In genomic region chr4:46442501-46442900, GRCm38 (mm10) we compare ENCODE assay signal across 23 mouse cellular contexts. TPM values are rescaled to one million over a fixed set of nuclear protein-coding genes. Genes with fewer than 3 reads are reported as not detected.
DNase-seq lines count a peak whose midpoint lies in the region; ATAC-seq lines count a peak whose summit lies in the region.
"Had no signal": no experiment of that assay in that cellular context is flagged by ENCODE, and none has a peak within 500 bp of the region (broad histone marks: within the 10 kb centered on the region; RNA-seq: fewer than 3 reads in every experiment).

No protein-coding gene starts in this region.

- H3K9ac ChIP-seq in heart, embryonic 11.5 days (ENCODE audit: low read depth, low read length) = no peak overlapping the region
- H3K9ac ChIP-seq: embryonic facial prominence, embryonic 13.5 days had no signal

- peak; percentile 33 for DNase-seq in urinary bladder, postnatal 14 days (ENCODE audit: low spot score)
- no peak for DNase-seq in urinary bladder, postnatal 10 days (ENCODE audit: low spot score)
- peak; percentile 36 for DNase-seq in thymus, postnatal 25 days
- no peak for DNase-seq in adrenal gland, postnatal 36 days
- DNase-seq in MN1 (ENCODE audit: low spot score) = no peak
- DNase-seq: adrenal gland, postnatal 14 days; cerebellum, adult 2 months; gastrocnemius, postnatal 14 days; heart, postnatal 14 days; kidney, adult 2 months; kidney, postnatal 36 days; right cerebral cortex, postnatal 4 days had no signal

- no peak overlapping the region for H3K4me3 ChIP-seq in heart, embryonic 11.5 days (ENCODE audit: low read depth, low read length)
- H3K4me3 ChIP-seq: embryonic facial prominence, embryonic 13.5 days; heart, embryonic 10.5 days had no signal

- H3K27me3 ChIP-seq in heart, embryonic 11.5 days (ENCODE audit: control insufficient read depth, insufficient read depth, low read length) = no peaks in the 10 kb centered on the region
- H3K27me3 ChIP-seq: embryonic facial prominence, embryonic 13.5 days had no signal

- H3K4me2 ChIP-seq in heart, embryonic 11.5 days = no peak overlapping the region
- H3K4me2 ChIP-seq: embryonic facial prominence, embryonic 13.5 days had no signal

- WGBS in heart, embryonic 11.5 days (ENCODE audit: insufficient replicate concordance) = 73% methylated on average over 4 of the region's 4 CpGs

- peak; percentile 91 for ATAC-seq in activated CD4-positive, CD25-positive, alpha-beta regulatory T cell, adult 4 months
- peak; percentile 91 for ATAC-seq in megakaryocyte progenitor cell, adult 5-6 weeks (replicated peaks; ENCODE audit: poor library complexity)
- no peak for ATAC-seq in heart, embryonic 11.5 days (replicated peaks; ENCODE audit: insufficient number of reproducible peaks, low FRiP score, low TSS enrichment)
- ATAC-seq: hindbrain, embryonic 16.5 days; lung, postnatal 0 days had no signal

- no peaks in the 10 kb centered on the region for H3K36me3 ChIP-seq in heart, embryonic 11.5 days (ENCODE audit: control insufficient read depth, insufficient read depth, low read length)
- H3K36me3 ChIP-seq: embryonic facial prominence, embryonic 13.5 days; heart, embryonic 10.5 days had no signal

- no peak overlapping the region for H3K27ac ChIP-seq in heart, embryonic 11.5 days (ENCODE audit: low read depth, low read length)
- H3K27ac ChIP-seq: embryonic facial prominence, embryonic 13.5 days; heart, embryonic 10.5 days had no signal

- H3K4me1 ChIP-seq in heart, embryonic 11.5 days (ENCODE audit: control insufficient read depth, insufficient read depth, low read length) = no peaks in the 10 kb centered on the region

- H3K9me3 ChIP-seq in heart, embryonic 11.5 days (replicated peaks; ENCODE audit: control insufficient read depth, low read length) = no peaks in the 10 kb centered on the region
- H3K9me3 ChIP-seq: embryonic facial prominence, embryonic 13.5 days; heart, embryonic 10.5 days had no signal

RNA-seq across cellular contexts. Expression of gene Anp32b, which starts 8.2 kb away (rescaled TPM):
- 10 to 100 TPM; 55.1 to 55.3 TPM for polyA plus RNA-seq in activated CD4-positive, CD25-positive, alpha-beta regulatory T cell, adult 4 months (2017; shearing (Covaris generic))
- 743 and 817 TPM in 2 replicates for total RNA-seq in megakaryocyte progenitor cell, adult 5-6 weeks (2015)
- 148 and 191 TPM in 2 replicates for total RNA-seq in megakaryocyte progenitor cell, adult 5-6 weeks (2017)
- total RNA-seq in adrenal gland, postnatal 36 days (2021) = 100 to 1,000 TPM; 128 to 134 TPM
- polyA plus RNA-seq in heart, embryonic 11.5 days (2014; fragmentation: Nextera tagmentation; extraction: Ambion mirVana) = 213 and 243 TPM in 2 replicates

RNA-seq across cellular contexts. Expression of gene Hemgn, which starts 29.2 kb away (rescaled TPM):
- 1 to 10 TPM in 1 of 2 experiments, under 1 TPM in 1; 0.93 to 2.7 TPM for polyA plus RNA-seq in activated CD4-positive, CD25-positive, alpha-beta regulatory T cell, adult 4 months (2017; shearing (Covaris generic))
- total RNA-seq in megakaryocyte progenitor cell, adult 5-6 weeks (2015) = 11.7 and 25.5 TPM in 2 replicates
- total RNA-seq in megakaryocyte progenitor cell, adult 5-6 weeks (2017) = 9.6 and 20.6 TPM in 2 replicates
- under 1 TPM in 1 of 2 experiments, not detected in 1; 0.17 TPM for total RNA-seq in adrenal gland, postnatal 36 days (2021)
- 64.3 and 76.3 TPM in 2 replicates for polyA plus RNA-seq in heart, embryonic 11.5 days (2014; fragmentation: Nextera tagmentation; extraction: Ambion mirVana)
- total RNA-seq: gastrocnemius, postnatal 14 days; layer of hippocampus, postnatal 25 days; left cerebral cortex, postnatal 25 days; liver, adult 2 months had no signal
- polyA plus RNA-seq: C2C12; liver, adult 2 months had no signal

RNA-seq across cellular contexts. Expression of gene Nans, which starts 46.5 kb away (rescaled TPM):
- polyA plus RNA-seq in activated CD4-positive, CD25-positive, alpha-beta regulatory T cell, adult 4 months (2017; shearing (Covaris generic)) = 10 to 100 TPM; 68.7 to 68.8 TPM
- total RNA-seq in megakaryocyte progenitor cell, adult 5-6 weeks (2015) = 71.5 and 73.9 TPM in 2 replicates
- 83.3 and 84.5 TPM in 2 replicates for total RNA-seq in megakaryocyte progenitor cell, adult 5-6 weeks (2017)
- total RNA-seq in adrenal gland, postnatal 36 days (2021) = 10 to 100 TPM; 38.3 to 43.8 TPM
- polyA plus RNA-seq in heart, embryonic 11.5 days (2014; fragmentation: Nextera tagmentation; extraction: Ambion mirVana) = 75.7 and 84.2 TPM in 2 replicates

RNA-seq across cellular contexts. Expression of gene Trmo, which starts 53.3 kb away (rescaled TPM):
- 10 to 100 TPM; 10.9 to 16.3 TPM for polyA plus RNA-seq in activated CD4-positive, CD25-positive, alpha-beta regulatory T cell, adult 4 months (2017; shearing (Covaris generic))
- total RNA-seq in megakaryocyte progenitor cell, adult 5-6 weeks (2015) = 6.7 and 9.1 TPM in 2 replicates
- total RNA-seq in megakaryocyte progenitor cell, adult 5-6 weeks (2017) = 12.6 and 14.4 TPM in 2 replicates
- 1 to 10 TPM; 6.0 to 6.8 TPM for total RNA-seq in adrenal gland, postnatal 36 days (2021)
- 8.4 and 11.5 TPM in 2 replicates for polyA plus RNA-seq in heart, embryonic 11.5 days (2014; fragmentation: Nextera tagmentation; extraction: Ambion mirVana)

Comparison
In these comparisons a context has a peak if more than half of its experiments do, and no peak if none do; other contexts are left out.
1. DNase-seq: peak in urinary bladder, postnatal 14 days (single experiment) and thymus, postnatal 25 days (single experiment); none in urinary bladder, postnatal 10 days (single experiment), adrenal gland, postnatal 36 days (0 of 2) and MN1 (single experiment).
2. RNA of gene Hemgn, which starts 29.2 kb away (total RNA-seq): 9.6 to 25.5 TPM in megakaryocyte progenitor cell, adult 5-6 weeks; 0.17 TPM in adrenal gland, postnatal 36 days; every median in the first group is over 4 times any median in the second.